Mouse (Mus musculus) embryonic stem cell, embryonic (primary cell): ENCODE measurements around the gene Stk39.

Experiments used
- CTCF ChIA-PET, 4 experiments: fragments of 300-600 bp in 2 of 4; fragments of 350-600 bp in 2 of 4; sonication (Branson Sonifier 250); formaldehyde crosslinking; loops; one replicate each; lab custom pipeline; 2022; ENCODE audit warnings: inconsistent platforms in 2 of 4; lab: Charles Lee
- POLR2A ChIA-PET, 4 experiments: fragments of 300-600 bp in 2 of 4; fragments of 350-600 bp in 2 of 4; sonication (Branson Sonifier 250); formaldehyde crosslinking; loops; one replicate each; lab custom pipeline; 2022; ENCODE audit warnings: antibody characterized with exemption in 4 of 4, inconsistent platforms in 1 of 4; lab: Charles Lee

Gene Stk39

GRCm38 (mm10) chr2:68465266-68466123 is 6.6 kb downstream of the Stk39 start:
- ChIA-PET POLR2A (no interaction called here), CTCF (interaction anchor here in 1 of 4 experiments (0.9 kb wide), 1 partner anchor 102 kb away, joined by 4 read pairs; no protein-coding TSS in a partner anchor)

GRCm38 (mm10) chr2:68464456-68464855 is 7.6 kb downstream of the Stk39 start:
- ChIA-PET POLR2A (no interaction called here), CTCF (no interaction called here)

GRCm38 (mm10) chr2:68463801-68464200 is 8.3 kb downstream of the Stk39 start:
- ChIA-PET CTCF (no interaction called here), POLR2A (no interaction called here)

GRCm38 (mm10) chr2:68458115-68458514 is 14.0 kb downstream of the Stk39 start:
- CTCF ChIA-PET: no interaction called here
- POLR2A ChIA-PET: no interaction called here

- ChIA-PET POLR2A (interaction anchor here in 2 of 4 experiments (0.6 to 0.8 kb wide), 3 partner anchors 16 to 362 kb away, joined by 3 to 5 read pairs (median 4); no protein-coding TSS in a partner anchor), CTCF (interaction anchor here in 1 of 4 experiments (0.6 kb wide), 1 partner anchor 93 kb away, joined by 3 read pairs; no protein-coding TSS in a partner anchor)
Measured at GRCm38 (mm10) chr2:68457455-68458032, 14.5 kb downstream of the Stk39 start.

- CTCF ChIA-PET: no interaction called here
- POLR2A ChIA-PET: interaction anchor here in 1 of 4 experiments (0.8 kb wide), 1 partner anchor 16 kb away, joined by 3 read pairs; no protein-coding TSS in a partner anchor
Measured at GRCm38 (mm10) chr2:68456899-68457298, 15.2 kb downstream of the Stk39 start.

GRCm38 (mm10) chr2:68452379-68452778 is 19.7 kb downstream of the Stk39 start:
- CTCF ChIA-PET: no interaction called here
- POLR2A ChIA-PET: no interaction called here

- ChIA-PET POLR2A (interaction anchor here in 1 of 4 experiments (0.7 kb wide), 1 partner anchor 47 kb away, joined by 3 read pairs; no protein-coding TSS in a partner anchor), CTCF (interaction anchor here in 2 of 4 experiments (0.7 kb wide), 2 partner anchors 11 to 301 kb away, joined by 3 to 4 read pairs; no protein-coding TSS in a partner anchor)
Measured at GRCm38 (mm10) chr2:68448035-68448434, 24.0 kb downstream of the Stk39 start.

- POLR2A ChIA-PET: interaction anchor here in 3 of 4 experiments (0.6 to 0.7 kb wide), 5 partner anchors 78 to 1602 kb away, joined by 3 to 7 read pairs (median 3); no protein-coding TSS in a partner anchor
- CTCF ChIA-PET: interaction anchor here in 2 of 4 experiments (0.6 kb wide), 2 partner anchors 12 to 1217 kb away, joined by 10 to 12 read pairs; no protein-coding TSS in a partner anchor
Measured at GRCm38 (mm10) chr2:68443141-68443540, 28.9 kb downstream of the Stk39 start.

- POLR2A ChIA-PET: interaction anchor here in 3 of 4 experiments (0.6 to 0.7 kb wide), 5 partner anchors 77 to 1601 kb away, joined by 3 to 7 read pairs (median 3); no protein-coding TSS in a partner anchor
- CTCF ChIA-PET: interaction anchor here in 2 of 4 experiments (0.6 kb wide), 2 partner anchors 11 to 1216 kb away, joined by 10 to 12 read pairs; no protein-coding TSS in a partner anchor
Measured at GRCm38 (mm10) chr2:68442113-68442717, 29.9 kb downstream of the Stk39 start.

- ChIA-PET POLR2A (interaction anchor here in 1 of 4 experiments (0.7 kb wide), 1 partner anchor 34 kb away, joined by 4 read pairs; no protein-coding TSS in a partner anchor), CTCF (no interaction called here)
Measured at GRCm38 (mm10) chr2:68439614-68440013, 32.5 kb downstream of the Stk39 start.

GRCm38 (mm10) chr2:68437920-68438319 is 34.1 kb downstream of the Stk39 start:
- CTCF ChIA-PET: no interaction called here
- POLR2A ChIA-PET: interaction anchor here in 3 of 4 experiments (0.8 to 1.1 kb wide), 3 partner anchors 27 to 608 kb away, joined by 3 to 4 read pairs (median 3); no protein-coding TSS in a partner anchor

GRCm38 (mm10) chr2:68437216-68437615 is 34.9 kb downstream of the Stk39 start:
- ChIA-PET CTCF (no interaction called here), POLR2A (no interaction called here)

GRCm38 (mm10) chr2:68436305-68436704 is 35.8 kb downstream of the Stk39 start:
- POLR2A ChIA-PET: no interaction called here
- CTCF ChIA-PET: no interaction called here

- ChIA-PET POLR2A (no interaction called here), CTCF (no interaction called here)
Measured at GRCm38 (mm10) chr2:68435494-68436255, 36.4 kb downstream of the Stk39 start.

- POLR2A ChIA-PET: no interaction called here
Measured at GRCm38 (mm10) chr2:68434997-68435396, 37.1 kb downstream of the Stk39 start.

GRCm38 (mm10) chr2:68434576-68434975 is 37.5 kb downstream of the Stk39 start:
- POLR2A ChIA-PET: no interaction called here
- CTCF ChIA-PET: no interaction called here

More at GRCm38 (mm10) chr2:68434997-68435396, 37.1 kb downstream of the Stk39 start:
- CTCF ChIA-PET: no interaction called here

- ChIA-PET POLR2A (no interaction called here), CTCF (no interaction called here)
Measured at GRCm38 (mm10) chr2:68433736-68434312, 38.2 kb downstream of the Stk39 start.
